Mouse (Mus musculus) T-cell, adult 2 months (primary cell): ENCODE results near the gene Nup62.

Source experiments
- DNase-seq: peaks from one replicate; pipeline ENCODE4 v3.0.0; 2022; ENCODE audit warnings: low spot score

The Nup62 gene

DNA sequence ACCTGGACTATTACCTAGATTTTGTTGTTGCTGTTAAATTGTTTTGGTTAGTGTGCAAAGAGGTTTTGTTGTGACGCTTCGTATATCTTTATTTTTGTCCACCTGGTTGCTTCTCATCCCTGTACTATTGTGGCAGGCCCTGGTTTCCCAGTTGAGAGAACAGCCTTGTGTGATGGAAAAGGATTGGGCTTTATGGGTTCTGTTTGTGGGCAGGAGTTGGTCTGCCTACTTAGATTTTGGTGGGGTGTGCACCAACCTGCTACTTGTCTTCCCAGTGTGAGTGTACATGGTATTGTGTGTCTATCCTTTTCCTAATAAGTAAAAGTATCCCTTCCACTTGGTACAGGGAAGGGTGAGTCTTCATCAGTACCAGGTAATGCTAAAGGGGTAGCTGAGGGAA lies 3.5 kb downstream of the Nup62 start:
- no peak for DNase-seq

GRCm38 (mm10) chr7:44819863-44820262 lies 4.0 kb downstream of the Nup62 start:
- no peak for DNase-seq

DNA sequence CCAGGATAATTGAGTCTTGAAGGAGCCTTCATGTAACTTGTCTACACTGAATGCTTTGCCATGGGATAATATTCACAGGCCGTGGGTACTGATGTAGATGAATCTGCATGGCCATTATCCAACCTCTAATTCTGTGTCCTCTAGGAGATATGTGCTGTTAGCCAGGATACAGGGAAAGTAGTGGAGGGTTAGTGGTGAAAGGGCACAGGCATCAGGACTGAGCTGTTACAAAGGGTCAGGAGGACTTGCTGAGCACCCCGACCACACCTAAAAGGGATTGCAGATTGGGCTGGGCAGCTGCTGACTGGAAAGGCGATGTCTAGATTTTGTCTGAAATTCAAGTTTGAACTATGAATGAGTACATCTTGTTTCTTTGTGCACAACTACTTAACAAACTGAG lies 4.6 kb downstream of the Nup62 start:
- DNase-seq = no peak

- DNase-seq = no peak
Observed at GRCm38 (mm10) chr7:44821666-44822448, 6.0 kb downstream of the Nup62 start.

- DNase-seq = no peak
Observed at GRCm38 (mm10) chr7:44823409-44823808, 7.5 kb downstream of the Nup62 start.

- DNase-seq = peak; percentile 80
Observed at GRCm38 (mm10) chr7:44824872-44825271, 9.0 kb downstream of the Nup62 start.

- DNase-seq = no peak
Observed at GRCm38 (mm10) chr7:44826771-44827170, 10.9 kb downstream of the Nup62 start.

DNA sequence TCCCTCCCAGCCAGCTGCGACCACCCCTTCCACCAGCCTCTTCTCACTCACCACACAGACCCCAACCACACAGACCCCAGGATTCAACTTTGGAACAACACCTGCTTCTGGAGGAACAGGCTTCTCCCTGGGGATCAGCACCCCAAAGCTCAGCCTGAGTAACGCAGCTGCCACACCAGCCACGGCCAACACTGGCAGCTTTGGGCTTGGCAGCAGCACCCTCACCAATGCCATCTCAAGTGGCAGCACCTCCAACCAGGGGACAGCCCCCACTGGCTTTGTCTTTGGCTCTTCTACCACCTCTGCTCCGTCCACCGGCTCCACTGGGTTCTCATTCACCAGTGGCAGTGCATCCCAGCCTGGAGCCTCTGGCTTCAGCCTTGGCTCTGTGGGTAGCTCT lies 12.8 kb downstream of the Nup62 start:
- no peak for DNase-seq

DNA sequence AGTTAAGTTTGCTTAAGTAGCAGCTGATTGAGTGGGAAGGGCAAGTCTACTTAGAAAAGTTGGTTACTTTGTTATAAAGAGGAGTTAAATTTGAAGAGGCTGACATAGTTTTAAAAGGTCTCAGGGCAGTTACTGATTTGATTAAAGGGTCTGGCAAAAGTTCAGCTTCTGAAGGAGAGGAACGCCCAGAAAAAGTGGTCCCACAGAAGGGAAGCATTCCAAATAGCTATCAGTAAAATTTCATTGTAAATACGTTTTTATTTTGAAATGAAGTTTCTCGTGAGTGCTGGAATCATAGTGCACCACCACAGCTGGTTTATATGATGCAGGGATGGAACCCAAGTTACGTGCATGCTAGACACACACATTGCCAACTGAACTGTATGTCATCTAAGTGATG lies 16.9 kb downstream of the Nup62 start:
- no peak for DNase-seq

DNA sequence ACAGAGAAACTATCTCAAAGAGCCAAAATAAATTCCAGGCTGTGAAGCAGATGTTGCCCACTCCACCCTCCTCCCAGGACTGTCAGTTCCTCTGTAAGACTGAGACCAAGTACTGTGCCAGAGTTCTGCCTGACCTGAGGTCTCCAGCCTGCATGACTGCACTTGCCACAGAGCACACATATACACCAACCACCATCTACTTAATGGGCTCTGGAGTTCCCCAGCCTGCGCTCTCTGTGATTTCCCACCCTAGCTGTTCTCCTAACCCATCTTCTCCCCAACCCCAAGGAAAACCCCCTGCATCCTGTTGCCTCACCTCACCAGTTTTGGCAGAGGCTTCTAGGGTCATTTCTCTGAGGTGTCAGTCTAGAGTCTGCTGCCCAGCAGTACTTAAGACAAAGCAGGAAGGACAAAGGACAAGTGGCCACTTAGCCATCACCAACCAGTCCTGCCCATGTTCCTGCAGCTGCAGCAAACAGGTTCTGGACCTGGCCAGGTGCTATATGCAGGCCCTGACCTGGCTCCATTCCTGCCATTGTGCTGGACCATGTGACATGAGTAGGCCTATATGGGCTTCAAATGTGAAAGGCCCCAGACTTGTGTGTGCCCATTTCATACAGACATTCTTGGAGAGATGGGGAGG lies 19.6 kb downstream of the Nup62 start:
- no peak for DNase-seq

DNA sequence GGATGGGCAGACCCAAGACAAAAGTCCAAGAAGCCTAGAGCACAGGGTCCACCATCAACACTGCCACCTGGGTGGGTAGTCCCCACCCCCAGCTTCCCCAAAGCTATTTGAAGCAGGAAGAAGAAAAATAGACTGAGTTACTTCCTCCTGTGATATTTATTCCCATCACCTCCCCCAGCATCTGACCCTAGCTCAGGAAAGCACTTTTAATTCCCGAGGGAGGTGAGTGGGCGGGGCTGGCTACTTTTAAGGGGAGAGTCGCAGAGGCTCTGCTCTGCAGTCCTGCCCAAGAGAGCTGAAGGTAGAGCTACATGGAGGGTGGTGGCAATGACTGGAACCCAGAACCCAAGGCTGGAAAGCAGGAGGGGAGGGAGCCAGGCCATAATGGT lies 20.1 kb downstream of the Nup62 start:
- no peak for DNase-seq

GRCm38 (mm10) chr7:44836423-44837053 lies 20.6 kb downstream of the Nup62 start:
- DNase-seq = no peak

DNA sequence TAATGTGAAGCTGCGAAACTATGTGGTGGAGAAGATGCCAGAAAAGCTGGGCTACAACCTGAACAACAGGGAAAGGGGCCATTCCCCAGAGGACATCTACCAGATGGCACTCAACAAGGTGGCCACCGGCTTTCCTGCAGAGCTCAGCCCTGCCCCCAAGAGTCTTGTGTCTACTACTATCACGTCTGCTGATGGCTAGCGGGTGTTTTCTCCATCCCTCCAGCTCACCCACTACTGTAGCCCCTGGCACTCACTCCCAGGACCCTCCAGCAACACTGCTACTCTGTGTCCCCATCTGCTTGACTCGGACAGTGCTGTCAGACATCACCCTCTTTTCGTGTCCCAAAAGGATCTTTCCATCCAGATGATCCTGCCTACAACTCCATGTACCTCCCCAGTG lies 22.2 kb downstream of the Nup62 start:
- DNase-seq = no peak

GRCm38 (mm10) chr7:44839171-44839490 lies 23.2 kb downstream of the Nup62 start:
- DNase-seq = no peak

DNA sequence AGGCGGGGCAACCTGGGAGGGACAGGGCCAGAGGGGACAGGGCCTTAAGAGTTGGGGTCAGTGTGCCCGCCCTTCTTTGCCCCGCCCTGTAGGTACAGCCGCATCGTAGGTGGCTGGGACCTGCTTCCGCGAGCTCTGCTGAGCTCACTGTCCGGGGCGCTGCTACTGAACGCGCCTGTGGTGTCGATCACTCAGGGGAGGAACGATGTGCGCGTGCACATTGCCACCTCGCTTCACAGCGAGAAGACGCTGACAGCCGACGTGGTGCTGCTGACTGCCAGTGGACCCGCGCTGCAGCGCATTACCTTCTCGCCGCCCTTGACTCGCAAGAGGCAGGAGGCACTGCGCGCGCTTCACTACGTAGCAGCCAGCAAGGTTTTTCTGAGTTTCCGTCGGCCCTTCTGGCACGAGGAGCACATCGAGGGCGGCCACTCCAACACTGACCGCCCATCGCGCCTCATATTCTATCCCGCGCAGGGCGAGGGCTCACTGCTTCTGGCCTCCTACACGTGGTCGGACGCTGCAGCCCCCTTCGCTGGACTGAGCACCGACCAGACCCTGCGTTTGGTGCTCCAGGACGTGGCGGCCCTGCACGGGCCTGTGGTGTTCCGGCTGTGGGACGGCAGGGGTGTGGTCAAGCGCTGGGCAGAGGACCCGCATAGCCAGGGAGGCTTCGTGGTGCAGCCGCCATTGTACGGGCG lies 23.8 kb downstream of the Nup62 start:
- peak; percentile 72 for DNase-seq

GRCm38 (mm10) chr7:44840426-44840825 lies 24.5 kb downstream of the Nup62 start:
- no peak for DNase-seq

GRCm38 (mm10) chr7:44841825-44842463 lies 26.1 kb downstream of the Nup62 start:
- DNase-seq = no peak

DNA sequence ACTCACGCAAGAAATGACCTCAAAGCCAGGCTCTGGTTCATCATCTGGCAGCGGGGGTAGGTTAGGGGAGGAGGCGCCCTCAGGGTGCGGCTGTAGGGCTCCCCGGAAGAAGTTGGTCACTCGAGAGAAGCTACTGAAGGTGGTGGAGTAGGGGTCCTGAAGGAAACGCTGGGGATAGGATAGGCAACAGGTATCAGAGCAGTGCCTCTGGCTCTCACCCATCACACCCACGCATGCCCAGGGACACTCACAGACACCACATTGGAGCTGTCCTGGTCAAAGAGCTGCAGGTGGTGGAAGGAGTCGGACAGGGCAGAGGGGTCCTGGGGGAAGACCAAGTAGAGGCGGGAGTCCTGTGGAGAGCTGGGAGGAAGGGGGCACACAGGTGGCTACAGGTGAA lies 29.1 kb downstream of the Nup62 start:
- DNase-seq = no peak

DNA sequence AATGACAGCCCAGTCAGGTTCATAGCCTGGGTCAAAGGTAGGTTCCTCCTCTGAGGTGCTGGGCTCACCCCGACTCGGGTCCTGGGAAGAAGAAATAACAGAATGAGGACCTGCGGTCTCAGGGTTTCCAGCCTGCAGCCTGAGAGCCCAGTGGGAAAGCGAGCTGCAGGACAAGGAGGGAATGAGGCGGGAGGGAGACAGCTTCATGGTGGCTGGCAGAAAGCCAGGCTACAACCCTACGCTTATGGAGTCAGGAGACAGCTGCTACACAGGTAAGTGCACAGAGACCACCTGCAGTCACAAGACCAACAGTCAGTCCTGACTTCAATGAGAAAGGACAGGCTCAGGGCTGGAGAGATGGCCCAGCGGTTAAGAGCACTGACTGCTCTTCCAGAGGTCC lies 30.9 kb downstream of the Nup62 start:
- no peak for DNase-seq

DNA sequence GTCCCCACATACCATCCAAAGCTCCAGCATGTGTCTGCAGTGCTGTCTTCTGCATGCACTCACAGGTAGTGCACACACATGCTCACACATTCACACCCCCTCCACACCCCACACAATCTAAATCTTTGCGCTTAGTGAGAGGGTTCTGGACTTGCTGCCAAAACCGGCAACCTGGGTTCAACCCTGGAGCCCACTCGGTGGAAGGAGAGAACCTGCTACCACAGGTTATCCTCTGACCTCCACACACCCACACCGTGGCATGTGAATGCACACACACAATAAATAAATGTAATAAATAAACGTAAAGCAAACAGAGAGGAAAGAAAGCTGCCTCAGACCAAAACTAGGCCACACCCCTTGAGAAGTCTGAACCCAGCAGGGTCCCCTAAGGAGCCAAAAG lies 31.9 kb downstream of the Nup62 start:
- DNase-seq = no peak

DNA sequence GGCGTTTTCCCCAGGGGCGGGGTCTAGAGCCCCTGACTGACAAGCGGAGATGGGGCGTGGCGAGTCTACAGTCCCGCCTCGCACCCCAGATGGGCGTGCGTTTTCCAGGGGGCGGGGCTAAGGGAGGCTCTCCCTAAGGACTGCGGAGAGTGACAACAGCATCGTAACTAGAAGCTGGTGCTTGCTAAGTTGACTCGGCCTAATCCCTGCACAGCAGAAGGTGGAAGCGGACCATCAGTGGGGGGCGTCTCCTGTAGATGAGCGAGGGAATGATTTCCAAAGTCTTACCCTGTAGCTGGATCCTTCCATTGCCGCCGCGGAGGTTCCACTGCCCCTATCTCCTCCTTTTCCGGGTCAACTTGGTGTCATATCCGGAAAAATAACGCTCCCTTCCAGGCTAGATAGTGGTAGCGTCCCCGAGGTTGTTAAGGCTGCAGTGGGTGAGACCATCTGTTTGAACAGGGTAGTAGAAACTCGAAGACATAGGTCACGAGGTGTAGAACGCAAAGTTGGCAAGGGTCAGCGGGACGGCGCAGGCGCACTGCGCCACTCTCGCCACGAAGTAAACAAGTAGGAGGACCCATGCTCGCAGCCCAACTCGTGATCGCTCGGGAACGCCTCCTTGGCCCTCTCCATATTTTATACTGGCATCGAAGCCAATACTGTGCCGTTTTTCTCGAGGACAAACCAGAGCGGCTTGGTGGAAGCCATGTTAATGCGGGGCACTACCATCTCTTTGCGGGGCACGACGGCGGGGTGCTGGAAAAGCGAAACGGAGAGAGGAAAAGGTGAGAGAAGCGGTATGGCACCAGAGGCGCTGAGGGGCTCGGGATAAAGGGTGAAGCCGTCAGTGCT lies 32.9 kb downstream of the Nup62 start, which contains the start of the genes Akt1s1 and Tbc1d17:
Gene Akt1s1, plus strand, starts transcription at position 431 of the 855 bp plus-strand sequence.
Gene Tbc1d17, minus strand, starts transcription at position 519 of the 855 bp plus-strand sequence.
- DNase-seq = peak; percentile 99
